Mouse (Mus musculus) heart, embryonic 15.5 days (tissue): ENCODE measurements around the gene Sympk. TPM values are rescaled to one million over a fixed set of nuclear protein-coding genes. Genes with fewer than 3 reads are reported as not detected.
A peak's percentile ranks its signal among the peaks of the same experiment; 100 is the strongest.

ENCODE experiments used
- ATAC-seq: fragments of 200-750 bp; cut with Nextera tagmentation; replicated peaks from 2 replicates; pipeline ENCODE4 v1.8.0; 2017; ENCODE audit warnings: low read depth, moderate TSS enrichment; ENCODE audit not compliant: insufficient number of reproducible peaks, insufficient read depth, low FRiP score
- H3K27ac ChIP-seq: fragments of 300-500 bp; sonication (generic); 2 replicates; pipeline ENCODE4 v1.5.1; 2015; ENCODE audit warnings: mild to moderate bottlenecking, inconsistent platforms
- H3K27me3 ChIP-seq: fragments of 300-500 bp; sonication (generic); 2 replicates; pipeline ENCODE4 v1.6.1; 2015; ENCODE audit warnings: inconsistent platforms
- H3K36me3 ChIP-seq: fragments of 300-500 bp; sonication (generic); 2 replicates; pipeline ENCODE4 v1.6.1; 2015; ENCODE audit warnings: mild to moderate bottlenecking, inconsistent platforms
- H3K4me1 ChIP-seq: fragments of 300-500 bp; sonication (generic); replicated peaks from 2 replicates; pipeline ENCODE4 v1.6.1; 2015; ENCODE audit warnings: inconsistent platforms
- H3K4me2 ChIP-seq: fragments of 300-500 bp; sonication (generic); 2 replicates; pipeline ENCODE4 v1.6.1; 2015; ENCODE audit warnings: inconsistent platforms, mild to moderate bottlenecking, moderate library complexity
- H3K4me3 ChIP-seq: fragments of 300-500 bp; sonication (generic); 2 replicates; pipeline ENCODE4 v1.5.1; 2015; ENCODE audit warnings: mild to moderate bottlenecking, inconsistent platforms
- H3K9ac ChIP-seq: fragments of 300-500 bp; sonication (generic); 2 replicates; pipeline ENCODE4 v1.6.1; 2015; ENCODE audit warnings: mild to moderate bottlenecking, inconsistent platforms
- H3K9me3 ChIP-seq: fragments of 300-500 bp; sonication (generic); replicated peaks from 2 replicates; pipeline ENCODE4 v1.6.1; 2016; ENCODE audit warnings: inconsistent platforms
- WGBS: fragments of 180-500 bp; shearing (Covaris S2); methylation state at CpG from one replicate; pipeline ENCODE4 v1.1.7; 2015; ENCODE audit warnings: mixed read lengths; 5-methylcytosine and 5-hydroxymethylcytosine counted together
- polyA plus RNA-seq: library from polyadenylated mRNA; unstranded; fragments of >200 nt; fragmentation: Nextera tagmentation; extraction: Ambion mirVana; gene quantifications from 2 replicates; pipeline ENCODE4 v1.2.1, GENCODE M21; 2015

Gene Sympk
- polyA plus RNA-seq, 1 experiment from 2014 or later = 19.6 TPM

- 42% methylated on average over 9 of the region's 9 CpGs for WGBS
Measured at GRCm38 (mm10) chr7:18998835-18999234, 25.3 kb upstream of the Sympk start.

GRCm38 (mm10) chr7:19000421-19000820 lies 23.8 kb upstream of the Sympk start:
- peaks cover 4% of the 10 kb centered on the region; the same call in 1 of the 2 replicates for H3K36me3 ChIP-seq
- peak overlapping the region; percentile 93 for H3K4me2 ChIP-seq
- peaks cover 38% of the 10 kb centered on the region for H3K4me1 ChIP-seq
- H3K27ac ChIP-seq = peak overlapping the region; percentile 77
- peak overlapping the region; percentile 53 for H3K4me3 ChIP-seq
- WGBS = 29% methylated on average over 10 of the region's 10 CpGs
- ATAC-seq = no peak
- no peaks in the 10 kb centered on the region for H3K27me3 ChIP-seq
- no peaks in the 10 kb centered on the region for H3K9me3 ChIP-seq
- H3K9ac ChIP-seq = peak overlapping the region; percentile 60

More at GRCm38 (mm10) chr7:18998835-18999234, 25.3 kb upstream of the Sympk start:
- peaks cover 27% of the 10 kb centered on the region for H3K4me1 ChIP-seq
- H3K9me3 ChIP-seq = no peaks in the 10 kb centered on the region
- no peak for ATAC-seq
- H3K36me3 ChIP-seq = no peaks in the 10 kb centered on the region
- no peak overlapping the region for H3K4me3 ChIP-seq
- no peak overlapping the region for H3K4me2 ChIP-seq
- no peak overlapping the region for H3K9ac ChIP-seq
- H3K27me3 ChIP-seq = peaks cover 1% of the 10 kb centered on the region; the same call in 1 of the 2 replicates
- no peak overlapping the region for H3K27ac ChIP-seq

DNA sequence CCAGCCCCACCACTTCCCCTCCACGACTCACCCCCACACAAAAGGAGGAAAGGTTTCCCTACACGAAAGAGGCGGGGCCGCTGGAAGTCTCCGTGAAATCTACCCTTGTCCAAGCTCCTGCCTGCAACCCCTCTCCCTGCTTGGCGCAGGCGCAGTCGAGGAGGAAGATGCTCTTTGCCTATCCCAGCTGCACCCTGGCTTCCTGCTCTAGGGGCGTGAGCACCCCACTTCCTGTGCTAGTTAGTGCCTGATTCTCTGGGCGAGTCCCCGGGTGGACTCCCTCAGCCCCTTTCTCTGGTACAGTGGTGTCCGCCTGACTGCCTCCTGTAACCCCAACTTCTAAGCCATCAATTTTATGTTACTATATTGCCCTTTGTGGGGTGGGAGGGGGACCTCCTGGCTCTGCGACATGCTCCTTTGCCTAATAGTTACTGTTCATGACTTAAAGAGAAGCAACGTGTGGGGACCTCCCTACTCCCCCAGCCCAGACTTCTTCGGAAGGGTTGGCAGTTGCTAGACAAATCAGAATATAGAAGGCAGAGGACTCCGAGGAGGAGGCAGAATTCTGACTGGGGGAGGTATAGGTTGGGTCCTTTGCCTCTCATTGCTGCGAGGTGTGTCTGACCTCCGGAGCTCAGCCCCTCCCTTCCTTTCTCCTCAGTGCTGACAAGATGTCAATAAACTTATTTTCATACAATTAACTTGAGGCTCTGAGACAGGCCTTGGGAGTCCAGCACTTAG lies 22.9 kb upstream of the Sympk start:
- ATAC-seq = no peak

DNA sequence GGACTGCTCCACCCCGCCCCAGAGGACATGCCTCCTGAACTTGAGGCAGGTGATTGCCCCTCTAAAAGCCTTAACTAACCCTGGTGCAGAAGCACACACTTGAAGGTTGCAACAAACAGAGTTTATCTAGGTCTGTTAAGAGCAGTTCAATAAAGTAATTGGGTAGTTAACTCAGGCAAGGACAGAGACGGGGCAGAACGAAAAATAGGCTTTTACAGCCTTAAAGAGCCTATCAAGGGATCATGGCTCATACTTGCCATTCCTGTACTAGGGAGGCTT lies 22.4 kb upstream of the Sympk start:
- Histone ChIP-seq H3K36me3 (peaks cover 13% of the 10 kb centered on the region), H3K27me3 (no peaks in the 10 kb centered on the region), H3K4me3 (no peak overlapping the region), H3K9ac (no peak overlapping the region), H3K27ac (peak overlapping the region; percentile 77; the same call in 1 of the 2 replicates), H3K4me2 (peak overlapping the region; percentile 93; the same call in 1 of the 2 replicates), H3K4me1 (peaks cover 51% of the 10 kb centered on the region), H3K9me3 (no peaks in the 10 kb centered on the region)
- WGBS = 71% methylated on average over 3 of the region's 3 CpGs
- ATAC-seq = no peak

More for the DNA sequence above, 22.9 kb upstream of the Sympk start:
- H3K4me2 ChIP-seq = peak overlapping the region; percentile 93
- H3K4me1 ChIP-seq = peaks cover 46% of the 10 kb centered on the region
- H3K9ac ChIP-seq = peak overlapping the region; percentile 60
- peaks cover 12% of the 10 kb centered on the region for H3K36me3 ChIP-seq
- no peaks in the 10 kb centered on the region for H3K9me3 ChIP-seq
- H3K27me3 ChIP-seq = no peaks in the 10 kb centered on the region
- peak overlapping the region; percentile 77 for H3K27ac ChIP-seq
- H3K4me3 ChIP-seq = peak overlapping the region; percentile 53
- 17% methylated on average over 18 of the region's 18 CpGs for WGBS

GRCm38 (mm10) chr7:19002115-19002514 lies 22.1 kb upstream of the Sympk start:
- H3K4me3 ChIP-seq = peak overlapping the region; percentile 48
- H3K4me2 ChIP-seq = peak overlapping the region; percentile 93
- H3K9me3 ChIP-seq = no peaks in the 10 kb centered on the region
- no peaks in the 10 kb centered on the region for H3K27me3 ChIP-seq
- peaks cover 17% of the 10 kb centered on the region for H3K36me3 ChIP-seq
- no peak for ATAC-seq
- no peak overlapping the region; the same call in 1 of the 2 replicates for H3K9ac ChIP-seq
- H3K27ac ChIP-seq = peak overlapping the region; percentile 77
- H3K4me1 ChIP-seq = peaks cover 55% of the 10 kb centered on the region
- WGBS = 34% methylated on average over 4 of the region's 4 CpGs

- H3K27me3 ChIP-seq = no peaks in the 10 kb centered on the region
- H3K9me3 ChIP-seq = no peaks in the 10 kb centered on the region
- H3K4me3 ChIP-seq = peak overlapping the region; percentile 48
- 2% methylated on average over 17 of the region's 17 CpGs for WGBS
- H3K9ac ChIP-seq = peak overlapping the region; percentile 70
- H3K27ac ChIP-seq = peak overlapping the region; percentile 77
- ATAC-seq = peak; percentile 41; the same call in 1 of the 2 replicates
- H3K4me1 ChIP-seq = peaks cover 60% of the 10 kb centered on the region
- peaks cover 22% of the 10 kb centered on the region for H3K36me3 ChIP-seq
- peak overlapping the region; percentile 93 for H3K4me2 ChIP-seq
Measured at GRCm38 (mm10) chr7:19002848-19003498, 21.2 kb upstream of the Sympk start.

DNA sequence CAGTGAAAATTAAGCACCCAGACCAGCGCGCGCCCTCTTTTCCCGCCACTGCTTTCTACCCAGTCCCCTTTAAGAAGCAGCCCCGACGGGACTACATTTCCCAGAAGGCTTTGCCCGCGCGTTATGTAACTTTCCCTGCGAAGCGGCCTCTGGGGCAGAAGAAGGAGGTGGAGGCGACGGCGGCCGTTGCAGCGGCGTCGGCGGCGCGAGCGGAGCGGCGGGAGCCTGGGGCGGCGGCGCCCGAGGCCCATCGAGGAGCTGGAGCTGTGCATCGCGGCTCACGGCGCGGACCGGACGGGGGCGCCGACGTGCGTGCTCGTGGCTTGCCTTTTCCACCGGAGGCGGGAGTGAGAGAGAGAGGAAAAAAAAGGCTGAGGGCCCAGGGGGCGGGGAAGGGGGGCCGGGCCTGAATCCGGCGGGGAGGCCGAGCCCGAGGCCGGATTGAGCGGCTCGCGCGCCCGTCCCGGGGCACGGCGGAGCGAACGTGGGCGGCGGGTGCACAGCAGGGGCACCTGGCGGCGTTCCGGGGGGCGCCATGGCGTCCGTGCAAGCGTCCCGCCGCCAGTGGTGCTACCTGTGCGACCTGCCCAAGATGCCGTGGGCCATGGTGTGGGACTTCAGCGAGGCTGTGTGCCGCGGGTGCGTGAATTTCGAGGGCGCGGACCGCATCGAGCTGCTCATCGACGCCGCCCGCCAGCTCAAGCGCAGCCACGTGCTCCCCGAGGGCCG lies 20.1 kb upstream of the Sympk start, which contains the start of gene Irf2bp1:
Gene Irf2bp1 (plus strand): TSS at position 143 of the 729 bp plus-strand sequence.
- peaks cover 22% of the 10 kb centered on the region for H3K36me3 ChIP-seq
- H3K9me3 ChIP-seq = no peaks in the 10 kb centered on the region
- H3K27me3 ChIP-seq = no peaks in the 10 kb centered on the region
- peak within 1 kb of the TSS; percentile 93 for H3K4me2 ChIP-seq
- under 1% methylated on average over 83 of the region's 90 CpGs for WGBS
- H3K9ac ChIP-seq = peak within 1 kb of the TSS; percentile 89
- peaks cover 60% of the 10 kb centered on the region for H3K4me1 ChIP-seq
- peak; percentile 68 for ATAC-seq
- peak within 1 kb of the TSS; percentile 77 for H3K4me3 ChIP-seq
- peak within 1 kb of the TSS; percentile 95 for H3K27ac ChIP-seq

DNA sequence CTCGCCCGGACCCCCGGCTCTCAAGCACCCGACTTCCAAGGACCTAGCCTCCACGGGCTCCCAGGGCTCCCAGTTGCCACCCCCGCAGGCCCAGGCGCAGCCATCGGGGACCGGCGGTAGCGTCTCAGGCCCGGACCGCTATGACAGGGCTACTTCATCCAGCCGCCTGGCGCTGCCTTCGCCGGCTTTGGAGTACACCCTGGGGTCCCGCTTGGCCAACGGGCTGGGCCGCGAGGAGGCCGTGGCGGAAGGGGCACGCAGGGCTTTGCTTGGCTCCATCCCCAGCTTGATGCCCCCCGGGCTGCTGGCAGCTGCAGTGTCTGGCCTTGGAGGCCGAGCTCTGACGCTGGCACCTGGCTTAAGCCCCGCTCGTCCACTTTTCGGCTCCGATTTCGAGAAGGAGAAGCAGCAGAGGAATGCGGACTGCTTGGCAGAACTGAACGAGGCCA lies 19.5 kb upstream of the Sympk start:
- WGBS = 4% methylated on average over 34 of the region's 34 CpGs
- peak; percentile 0; the same call in 1 of the 2 replicates for ATAC-seq

GRCm38 (mm10) chr7:19005417-19006121 lies 18.6 kb upstream of the Sympk start:
- peak overlapping the region; percentile 77 for H3K4me3 ChIP-seq
- peaks cover 57% of the 10 kb centered on the region for H3K4me1 ChIP-seq
- no peaks in the 10 kb centered on the region for H3K27me3 ChIP-seq
- H3K9ac ChIP-seq = no peak overlapping the region
- H3K36me3 ChIP-seq = peaks cover 22% of the 10 kb centered on the region
- H3K4me2 ChIP-seq = peak overlapping the region; percentile 93
- WGBS = 79% methylated on average over 34 of the region's 34 CpGs
- no peak for ATAC-seq
- H3K27ac ChIP-seq = no peak overlapping the region
- H3K9me3 ChIP-seq = no peaks in the 10 kb centered on the region

More for the DNA sequence above, 19.5 kb upstream of the Sympk start:
- Histone ChIP-seq H3K9me3 (no peaks in the 10 kb centered on the region), H3K4me3 (peak overlapping the region; percentile 77), H3K36me3 (peaks cover 22% of the 10 kb centered on the region), H3K4me1 (peaks cover 60% of the 10 kb centered on the region), H3K27ac (peak overlapping the region; percentile 95), H3K4me2 (peak overlapping the region; percentile 93), H3K9ac (peak overlapping the region; percentile 89), H3K27me3 (no peaks in the 10 kb centered on the region)

- WGBS = 3% methylated on average over 12 of the region's 12 CpGs
- ATAC-seq = no peak
- no peak overlapping the region for H3K9ac ChIP-seq
- H3K9me3 ChIP-seq = no peaks in the 10 kb centered on the region
- no peaks in the 10 kb centered on the region for H3K27me3 ChIP-seq
- no peak overlapping the region for H3K4me3 ChIP-seq
- H3K4me2 ChIP-seq = peak overlapping the region; percentile 93
- H3K4me1 ChIP-seq = peaks cover 53% of the 10 kb centered on the region
- H3K36me3 ChIP-seq = peaks cover 22% of the 10 kb centered on the region
- H3K27ac ChIP-seq = no peak overlapping the region
Measured at GRCm38 (mm10) chr7:19006476-19006875, 17.7 kb upstream of the Sympk start.
